Mouse (Mus musculus) bone marrow macrophage, adult 2 months (primary cell): ENCODE measurements around the gene Ly6g6d.

ENCODE experiments used
- CTCF ChIP-seq: IDR thresholded peaks from 2 replicates; pipeline ENCODE4 v1.5.1; 2012; ENCODE audit warnings: low read depth, mild to moderate bottlenecking, low read length, moderate library complexity
- POLR2A ChIP-seq: IDR thresholded peaks from 2 replicates; pipeline ENCODE4 v1.6.1; 2012; ENCODE audit warnings: mild to moderate bottlenecking, low read depth, low read length, borderline replicate concordance

GRCm38 (mm10) chr17:35127017-35127416, 49.2 kb upstream of the Ly6g6d start:
- TF ChIP-seq POLR2A (no peak), CTCF (no peak)
